ENCODE assay signal across 8 mouse cellular contexts in genomic region chrX:74248651-74249050, GRCm38 (mm10). TPM values are rescaled to one million over a fixed set of nuclear protein-coding genes. Genes with fewer than 3 reads are reported as not detected.
A peak's percentile ranks its signal among the peaks of the same experiment; 100 is the strongest.
DNase-seq lines count a peak whose midpoint lies in the region; ATAC-seq lines count a peak whose summit lies in the region.

No protein-coding gene starts in this region.

- 0 out of 2 replicates have a peak, but pooled peaks cover 11% of the 10 kb centered on the region for H3K27me3 ChIP-seq in forebrain, embryonic 10.5 days (ENCODE audit: poor library complexity, severe bottlenecking)
- H3K27me3 ChIP-seq in forebrain, embryonic 12.5 days = no peaks in the 10 kb centered on the region
- no peaks in the 10 kb centered on the region for H3K27me3 ChIP-seq in embryonic facial prominence, embryonic 11.5 days (ENCODE audit: control insufficient read depth, insufficient read depth, low read length)
- H3K27me3 ChIP-seq in hindbrain, embryonic 14.5 days (ENCODE audit: control insufficient read depth, insufficient read depth, low read length) = no peaks in the 10 kb centered on the region
- no peaks in the 10 kb centered on the region for H3K27me3 ChIP-seq in limb, embryonic 11.5 days (ENCODE audit: control insufficient read depth, insufficient read depth, low read length)
- no peaks in the 10 kb centered on the region for H3K27me3 ChIP-seq in midbrain, embryonic 15.5 days (replicated peaks)

- H3K9ac ChIP-seq in forebrain, embryonic 12.5 days = no peak overlapping the region
- no peak overlapping the region for H3K9ac ChIP-seq in embryonic facial prominence, embryonic 11.5 days (replicated peaks; ENCODE audit: low read length)
- no peak overlapping the region for H3K9ac ChIP-seq in hindbrain, embryonic 14.5 days
- H3K9ac ChIP-seq in limb, embryonic 11.5 days (ENCODE audit: low read length) = no peak overlapping the region
- no peak overlapping the region for H3K9ac ChIP-seq in midbrain, embryonic 15.5 days

- no peak for ATAC-seq in forebrain, embryonic 12.5 days (ENCODE audit: low FRiP score)
- ATAC-seq in embryonic facial prominence, embryonic 11.5 days (replicated peaks; ENCODE audit: insufficient number of reproducible peaks, low FRiP score, low TSS enrichment, low read depth) = no peak
- ATAC-seq in hindbrain, embryonic 14.5 days (ENCODE audit: low FRiP score) = no peak
- no peak; the same call in 1 of the 2 replicates for ATAC-seq in limb, embryonic 11.5 days (ENCODE audit: insufficient number of reproducible peaks, low FRiP score, low TSS enrichment, low read depth)
- no peak for ATAC-seq in midbrain, embryonic 15.5 days (replicated peaks)

- WGBS in forebrain, embryonic 10.5 days = 11% methylated on average over 3 of the region's 3 CpGs
- WGBS in forebrain, embryonic 12.5 days = 13% methylated on average over 3 of the region's 3 CpGs
- WGBS in embryonic facial prominence, embryonic 11.5 days = 2% methylated on average over 3 of the region's 3 CpGs
- WGBS in hindbrain, embryonic 14.5 days = 14% methylated on average over 3 of the region's 3 CpGs
- 17% methylated on average over 3 of the region's 3 CpGs for WGBS in limb, embryonic 11.5 days
- 21% methylated on average over 3 of the region's 3 CpGs for WGBS in midbrain, embryonic 15.5 days

- H3K4me2 ChIP-seq in forebrain, embryonic 12.5 days = no peak overlapping the region
- H3K4me2 ChIP-seq in embryonic facial prominence, embryonic 11.5 days (ENCODE audit: low read depth, low read length) = no peak overlapping the region
- peak overlapping the region; percentile 57 for H3K4me2 ChIP-seq in hindbrain, embryonic 14.5 days (replicated peaks)
- no peak overlapping the region for H3K4me2 ChIP-seq in limb, embryonic 11.5 days (ENCODE audit: low read depth, severe bottlenecking)
- H3K4me2 ChIP-seq in midbrain, embryonic 15.5 days = peak overlapping the region; percentile 72

- no peak overlapping the region for H3K27ac ChIP-seq in forebrain, embryonic 10.5 days
- no peak overlapping the region for H3K27ac ChIP-seq in forebrain, embryonic 12.5 days
- no peak overlapping the region for H3K27ac ChIP-seq in embryonic facial prominence, embryonic 11.5 days (replicated peaks; ENCODE audit: low read depth, low read length)
- no peak overlapping the region for H3K27ac ChIP-seq in hindbrain, embryonic 14.5 days
- no peak overlapping the region for H3K27ac ChIP-seq in limb, embryonic 11.5 days (replicated peaks; ENCODE audit: low read depth, low read length)
- H3K27ac ChIP-seq in midbrain, embryonic 15.5 days = peak overlapping the region; percentile 3; the same call in 1 of the 2 replicates

- peak overlapping the region; percentile 58; the same call in 1 of the 2 replicates for H3K4me3 ChIP-seq in forebrain, embryonic 10.5 days
- H3K4me3 ChIP-seq in forebrain, embryonic 12.5 days (replicated peaks) = no peak overlapping the region
- H3K4me3 ChIP-seq in embryonic facial prominence, embryonic 11.5 days (ENCODE audit: low read depth, low read length) = no peak overlapping the region
- H3K4me3 ChIP-seq in hindbrain, embryonic 14.5 days (replicated peaks; ENCODE audit: low read length) = no peak overlapping the region
- no peak overlapping the region for H3K4me3 ChIP-seq in limb, embryonic 11.5 days (ENCODE audit: low read depth, low read length)
- no peak overlapping the region for H3K4me3 ChIP-seq in midbrain, embryonic 15.5 days

- peak; percentile 53 for DNase-seq in forebrain, embryonic 10.5 days (ENCODE audit: extremely low spot score, low spot score)
- peak; percentile 75 for DNase-seq in adipocyte (ENCODE audit: low spot score)
- peak; percentile 83 for DNase-seq in embryonic facial prominence, embryonic 11.5 days (ENCODE audit: low spot score)
- DNase-seq in hindbrain, embryonic 14.5 days (ENCODE audit: low spot score) = peak; percentile 68
- peak; percentile 78 for DNase-seq in limb, embryonic 11.5 days (ENCODE audit: low spot score)
- peak; percentile 79 for DNase-seq in testis, postnatal 10 days (ENCODE audit: low spot score)

- peaks cover 5% of the 10 kb centered on the region for H3K36me3 ChIP-seq in forebrain, embryonic 10.5 days (replicated peaks)
- peaks cover under 1% of the 10 kb centered on the region; the same call in 1 of the 2 replicates for H3K36me3 ChIP-seq in forebrain, embryonic 12.5 days (replicated peaks)
- no peaks in the 10 kb centered on the region for H3K36me3 ChIP-seq in embryonic facial prominence, embryonic 11.5 days (replicated peaks; ENCODE audit: control insufficient read depth, insufficient read depth, low read depth, low read length)
- no peaks in the 10 kb centered on the region for H3K36me3 ChIP-seq in hindbrain, embryonic 14.5 days (replicated peaks; ENCODE audit: control insufficient read depth, insufficient read depth)
- H3K36me3 ChIP-seq in limb, embryonic 11.5 days (ENCODE audit: control insufficient read depth, insufficient read depth, low read length) = no peaks in the 10 kb centered on the region
- H3K36me3 ChIP-seq in midbrain, embryonic 15.5 days (replicated peaks) = no peaks in the 10 kb centered on the region

- peaks cover 23% of the 10 kb centered on the region for H3K4me1 ChIP-seq in forebrain, embryonic 10.5 days
- peaks cover 14% of the 10 kb centered on the region for H3K4me1 ChIP-seq in forebrain, embryonic 12.5 days
- no peaks in the 10 kb centered on the region for H3K4me1 ChIP-seq in embryonic facial prominence, embryonic 11.5 days (ENCODE audit: control insufficient read depth, insufficient read depth, low read length)
- H3K4me1 ChIP-seq in hindbrain, embryonic 14.5 days (replicated peaks; ENCODE audit: control insufficient read depth, insufficient read depth, low read length) = peaks cover 5% of the 10 kb centered on the region; the same call in 1 of the 2 replicates
- H3K4me1 ChIP-seq in limb, embryonic 11.5 days (ENCODE audit: control insufficient read depth, insufficient read depth, low read length) = no peaks in the 10 kb centered on the region
- peaks cover 8% of the 10 kb centered on the region; the same call in 1 of the 2 replicates for H3K4me1 ChIP-seq in midbrain, embryonic 15.5 days

- no peaks in the 10 kb centered on the region for H3K9me3 ChIP-seq in forebrain, embryonic 10.5 days
- no peaks in the 10 kb centered on the region for H3K9me3 ChIP-seq in forebrain, embryonic 12.5 days
- no peaks in the 10 kb centered on the region for H3K9me3 ChIP-seq in embryonic facial prominence, embryonic 11.5 days (replicated peaks; ENCODE audit: control insufficient read depth, low read length)
- H3K9me3 ChIP-seq in hindbrain, embryonic 14.5 days (ENCODE audit: control insufficient read depth, low read length) = no peaks in the 10 kb centered on the region
- H3K9me3 ChIP-seq in limb, embryonic 11.5 days (ENCODE audit: control insufficient read depth, low read length) = no peaks in the 10 kb centered on the region
- H3K9me3 ChIP-seq in midbrain, embryonic 15.5 days = no peaks in the 10 kb centered on the region

RNA-seq across cellular contexts. Expression of gene Flna, which starts 1.0 kb away (rescaled TPM):
- 265 and 269 TPM in 2 replicates for polyA plus RNA-seq in forebrain, embryonic 10.5 days (2016; fragmentation: Nextera tagmentation; extraction: Ambion mirVana)
- 198 and 216 TPM in 2 replicates for polyA plus RNA-seq in forebrain, embryonic 12.5 days (2016; fragmentation: Nextera tagmentation; extraction: Ambion mirVana)
- polyA plus RNA-seq in embryonic facial prominence, embryonic 11.5 days (2014; fragmentation: Nextera tagmentation; extraction: Ambion mirVana) = 267 and 289 TPM in 2 replicates
- 92.7 and 100.0 TPM in 2 replicates for polyA plus RNA-seq in hindbrain, embryonic 14.5 days (2014; fragmentation: Nextera tagmentation; extraction: Ambion mirVana)
- polyA plus RNA-seq in limb, embryonic 11.5 days (2014; fragmentation: Nextera tagmentation; extraction: Ambion mirVana) = 281 and 303 TPM in 2 replicates
- polyA plus RNA-seq in midbrain, embryonic 15.5 days (2015; fragmentation: Nextera tagmentation; extraction: Ambion mirVana) = 92.6 and 96.4 TPM in 2 replicates

RNA-seq across cellular contexts. Expression of gene Emd, which starts 5.8 kb away (rescaled TPM):
- 22.2 and 25.7 TPM in 2 replicates for polyA plus RNA-seq in forebrain, embryonic 10.5 days (2016; fragmentation: Nextera tagmentation; extraction: Ambion mirVana)
- polyA plus RNA-seq in forebrain, embryonic 12.5 days (2016; fragmentation: Nextera tagmentation; extraction: Ambion mirVana) = 20.5 and 23.5 TPM in 2 replicates
- polyA plus RNA-seq in embryonic facial prominence, embryonic 11.5 days (2014; fragmentation: Nextera tagmentation; extraction: Ambion mirVana) = 29.3 and 31.8 TPM in 2 replicates
- polyA plus RNA-seq in hindbrain, embryonic 14.5 days (2014; fragmentation: Nextera tagmentation; extraction: Ambion mirVana) = 14.7 and 17.0 TPM in 2 replicates
- 34.9 and 38.2 TPM in 2 replicates for polyA plus RNA-seq in limb, embryonic 11.5 days (2014; fragmentation: Nextera tagmentation; extraction: Ambion mirVana)
- polyA plus RNA-seq in midbrain, embryonic 15.5 days (2015; fragmentation: Nextera tagmentation; extraction: Ambion mirVana) = 16.0 and 17.7 TPM in 2 replicates

RNA-seq across cellular contexts. Expression of gene Rpl10, which starts 22.0 kb away (rescaled TPM):
- 800 and 812 TPM in 2 replicates for polyA plus RNA-seq in forebrain, embryonic 10.5 days (2016; fragmentation: Nextera tagmentation; extraction: Ambion mirVana)
- polyA plus RNA-seq in forebrain, embryonic 12.5 days (2016; fragmentation: Nextera tagmentation; extraction: Ambion mirVana) = 555 and 564 TPM in 2 replicates
- polyA plus RNA-seq in embryonic facial prominence, embryonic 11.5 days (2014; fragmentation: Nextera tagmentation; extraction: Ambion mirVana) = 846 and 890 TPM in 2 replicates
- 484 and 540 TPM in 2 replicates for polyA plus RNA-seq in hindbrain, embryonic 14.5 days (2014; fragmentation: Nextera tagmentation; extraction: Ambion mirVana)
- 867 and 882 TPM in 2 replicates for polyA plus RNA-seq in limb, embryonic 11.5 days (2014; fragmentation: Nextera tagmentation; extraction: Ambion mirVana)
- 402 and 414 TPM in 2 replicates for polyA plus RNA-seq in midbrain, embryonic 15.5 days (2015; fragmentation: Nextera tagmentation; extraction: Ambion mirVana)

RNA-seq across cellular contexts. Expression of gene Taz, which starts 33.1 kb away (rescaled TPM):
- polyA plus RNA-seq in forebrain, embryonic 10.5 days (2016; fragmentation: Nextera tagmentation; extraction: Ambion mirVana) = 66.3 and 75.8 TPM in 2 replicates
- 81.6 and 84.3 TPM in 2 replicates for polyA plus RNA-seq in forebrain, embryonic 12.5 days (2016; fragmentation: Nextera tagmentation; extraction: Ambion mirVana)
- 62.0 and 65.2 TPM in 2 replicates for polyA plus RNA-seq in embryonic facial prominence, embryonic 11.5 days (2014; fragmentation: Nextera tagmentation; extraction: Ambion mirVana)
- 48.4 and 56.5 TPM in 2 replicates for polyA plus RNA-seq in hindbrain, embryonic 14.5 days (2014; fragmentation: Nextera tagmentation; extraction: Ambion mirVana)
- 63.1 and 72.0 TPM in 2 replicates for polyA plus RNA-seq in limb, embryonic 11.5 days (2014; fragmentation: Nextera tagmentation; extraction: Ambion mirVana)
- polyA plus RNA-seq in midbrain, embryonic 15.5 days (2015; fragmentation: Nextera tagmentation; extraction: Ambion mirVana) = 86.8 and 90.3 TPM in 2 replicates

RNA-seq across cellular contexts. Expression of gene Dnase1l1, which starts 33.5 kb away (rescaled TPM):
- 4.5 and 5.1 TPM in 2 replicates for polyA plus RNA-seq in forebrain, embryonic 10.5 days (2016; fragmentation: Nextera tagmentation; extraction: Ambion mirVana)
- 5.0 TPM in 2 replicates for polyA plus RNA-seq in forebrain, embryonic 12.5 days (2016; fragmentation: Nextera tagmentation; extraction: Ambion mirVana)
- 4.2 and 5.2 TPM in 2 replicates for polyA plus RNA-seq in embryonic facial prominence, embryonic 11.5 days (2014; fragmentation: Nextera tagmentation; extraction: Ambion mirVana)
- polyA plus RNA-seq in hindbrain, embryonic 14.5 days (2014; fragmentation: Nextera tagmentation; extraction: Ambion mirVana) = 3.0 and 3.6 TPM in 2 replicates
- polyA plus RNA-seq in limb, embryonic 11.5 days (2014; fragmentation: Nextera tagmentation; extraction: Ambion mirVana) = 5.4 and 5.8 TPM in 2 replicates
- 2.9 and 5.2 TPM in 2 replicates for polyA plus RNA-seq in midbrain, embryonic 15.5 days (2015; fragmentation: Nextera tagmentation; extraction: Ambion mirVana)

Comparison
In these comparisons a context has a peak if more than half of its experiments do, and no peak if none do; other contexts are left out.
1. H3K4me2 ChIP-seq: peak in hindbrain, embryonic 14.5 days (single experiment) and midbrain, embryonic 15.5 days (single experiment); none in forebrain, embryonic 12.5 days (single experiment), embryonic facial prominence, embryonic 11.5 days (single experiment) and limb, embryonic 11.5 days (single experiment).
2. Peak in every context shown above with its lines, with median percentiles within 50 percentile points of each other: DNase-seq.